Mouse (Mus musculus) hindbrain, embryonic 10.5 days (tissue): ENCODE measurements around the gene Olfr698. TPM values are rescaled to one million over a fixed set of nuclear protein-coding genes. Genes with fewer than 3 reads are reported as not detected.

Experiments used
- polyA plus RNA-seq: library from polyadenylated mRNA; unstranded; fragments of >200 nt; fragmentation: Nextera tagmentation; extraction: Ambion mirVana; gene quantifications from 2 replicates; pipeline ENCODE4 v1.2.1, GENCODE M21; 2016

Gene Olfr698
- polyA plus RNA-seq, 1 experiment from 2014 or later = not detected

Other genes with a start within 250 kb of the Olfr698 start
- not detected in 2 replicates for gene Olfr693, start 74.8 kb downstream of the Olfr698 start, polyA plus RNA-seq
- gene Olfr694, start 63.6 kb downstream of the Olfr698 start, polyA plus RNA-seq = not detected in 2 replicates
- not detected in 2 replicates for gene Olfr695, start 39.0 kb downstream of the Olfr698 start, polyA plus RNA-seq
- gene Olfr697, start 13.0 kb downstream of the Olfr698 start, polyA plus RNA-seq = not detected in 2 replicates
- gene Olfr699, start 37.8 kb upstream of the Olfr698 start, polyA plus RNA-seq = not detected in 2 replicates
- not detected in 2 replicates for gene Olfr700, start 53.4 kb upstream of the Olfr698 start, polyA plus RNA-seq
- gene Olfr701, start 58.7 kb upstream of the Olfr698 start, polyA plus RNA-seq = not detected in 2 replicates
- gene Olfr702, start 78.5 kb upstream of the Olfr698 start, polyA plus RNA-seq = not detected in 2 replicates
- gene Olfr703, start 88.0 kb upstream of the Olfr698 start, polyA plus RNA-seq = not detected in 2 replicates
- not detected in 2 replicates for gene Olfr704, start 107.8 kb upstream of the Olfr698 start, polyA plus RNA-seq
- gene Olfr705, start 121.5 kb upstream of the Olfr698 start, polyA plus RNA-seq = not detected in 2 replicates
- gene Olfr706, start 132.8 kb upstream of the Olfr698 start, polyA plus RNA-seq = not detected in 2 replicates
- not detected in 2 replicates for gene Olfr707, start 145.8 kb upstream of the Olfr698 start, polyA plus RNA-seq
- gene Olfr1532-ps1, start 152.6 kb upstream of the Olfr698 start, polyA plus RNA-seq = not detected in 2 replicates
- not detected in 2 replicates for gene Olfr709-ps1, start 176.8 kb upstream of the Olfr698 start, polyA plus RNA-seq
- not detected in 2 replicates for gene Olfr710, start 192.9 kb upstream of the Olfr698 start, polyA plus RNA-seq
- gene Olfr6, start 208.5 kb upstream of the Olfr698 start, polyA plus RNA-seq = not detected in 2 replicates
- not detected in 2 replicates for gene Olfr711, start 220.1 kb upstream of the Olfr698 start, polyA plus RNA-seq